Mouse (Mus musculus) spleen, adult 2 months (tissue): ENCODE results near the gene Urb2.

Experiments used
- CTCF ChIP-seq: fragments of 200-500 bp; IDR thresholded peaks from 2 replicates; pipeline ENCODE4 v1.5.1; 2011; ENCODE audit warnings: mild to moderate bottlenecking, inconsistent platforms; ENCODE audit not compliant: insufficient read depth, insufficient read length, insufficient replicate concordance; ENCODE audit errors: extremely low read depth
- POLR2A ChIP-seq: fragments of 200-500 bp; IDR thresholded peaks from 2 replicates; pipeline ENCODE4 v1.6.1; 2011; ENCODE audit warnings: low read depth, low read length, inconsistent platforms

DNA sequence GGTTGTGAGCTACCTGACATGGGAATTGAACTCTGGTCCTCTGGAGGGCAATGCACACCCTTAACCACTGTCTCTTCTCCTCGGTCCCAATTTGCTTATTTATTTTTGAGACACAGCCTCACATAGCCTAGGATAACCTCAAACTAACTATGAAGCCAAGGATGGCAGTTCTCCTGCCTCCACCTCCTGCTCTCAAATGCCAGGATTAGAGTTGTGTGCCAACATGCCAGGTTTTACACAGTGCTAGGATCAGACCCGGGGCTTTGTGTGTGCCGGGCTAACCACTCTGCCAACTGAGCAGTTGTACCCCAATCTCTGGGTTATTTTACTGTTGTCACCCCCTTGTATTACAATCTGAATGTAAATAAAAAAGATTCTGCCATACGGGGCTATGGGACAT, 43.8 kb upstream of the Urb2 start:
- TF ChIP-seq POLR2A (no peak), CTCF (no peak)
